Mouse (Mus musculus) embryonic facial prominence, embryonic 11.5 days (tissue): ENCODE measurements around the gene Scube1. TPM values are rescaled to one million over a fixed set of nuclear protein-coding genes. Genes with fewer than 3 reads are reported as not detected.
A peak's percentile ranks its signal among the peaks of the same experiment; 100 is the strongest.

Source experiments
- ATAC-seq: fragments of 200-750 bp; cut with Nextera tagmentation; replicated peaks from 2 replicates; pipeline ENCODE4 v1.8.0; 2017; ENCODE audit warnings: low read depth; ENCODE audit not compliant: insufficient number of reproducible peaks, low FRiP score, low TSS enrichment
- DNase-seq: peaks from one replicate; pipeline ENCODE4 v3.0.0-alpha.2; 2015; ENCODE audit warnings: low spot score
- H3K27ac ChIP-seq: fragments of 300-500 bp; sonication (generic); replicated peaks from 2 replicates; pipeline ENCODE4 v1.5.1; 2014; ENCODE audit warnings: mild to moderate bottlenecking, low read depth, low read length, control low read depth
- H3K27me3 ChIP-seq: fragments of 300-500 bp; sonication (generic); 2 replicates; pipeline ENCODE4 v1.6.1; 2014; ENCODE audit warnings: mild to moderate bottlenecking, low read length, moderate library complexity, mixed read lengths; ENCODE audit not compliant: control insufficient read depth, insufficient read depth
- H3K36me3 ChIP-seq: fragments of 300-500 bp; sonication (generic); replicated peaks from 2 replicates; pipeline ENCODE4 v1.6.1; 2014; ENCODE audit warnings: low read depth, mild to moderate bottlenecking, low read length, moderate library complexity, mixed read lengths; ENCODE audit not compliant: control insufficient read depth, insufficient read depth
- H3K4me1 ChIP-seq: fragments of 300-500 bp; sonication (generic); 2 replicates; pipeline ENCODE4 v1.6.1; 2014; ENCODE audit warnings: low read length, mixed read lengths; ENCODE audit not compliant: control insufficient read depth, insufficient read depth
- H3K4me2 ChIP-seq: fragments of 300-500 bp; sonication (generic); 2 replicates; pipeline ENCODE4 v1.6.1; 2014; ENCODE audit warnings: low read depth, mild to moderate bottlenecking, control low read depth, low read length, moderate library complexity
- H3K4me3 ChIP-seq: fragments of 300-500 bp; sonication (generic); 2 replicates; pipeline ENCODE4 v1.5.1; 2014; ENCODE audit warnings: low read depth, low read length, control low read depth
- H3K9ac ChIP-seq: fragments of 300-500 bp; sonication (generic); replicated peaks from 2 replicates; pipeline ENCODE4 v1.6.1; 2014; ENCODE audit warnings: mild to moderate bottlenecking, control low read depth, low read length
- H3K9me3 ChIP-seq: fragments of 300-500 bp; sonication (generic); replicated peaks from 2 replicates; pipeline ENCODE4 v1.6.1; 2016; ENCODE audit warnings: mild to moderate bottlenecking, low read length, inconsistent platforms, mixed read lengths; ENCODE audit not compliant: control insufficient read depth
- WGBS: fragments of 180-500 bp; shearing (Covaris S2); extraction: QIAGEN DNeasy Blood & Tissue Kit; methylation state at CpG from one replicate; pipeline ENCODE4 v1.1.7; 2014; 5-methylcytosine and 5-hydroxymethylcytosine counted together
- polyA plus RNA-seq: library from polyadenylated mRNA; unstranded; fragments of >200 nt; fragmentation: Nextera tagmentation; extraction: Ambion mirVana; gene quantifications from 2 replicates; pipeline ENCODE4 v1.2.1, GENCODE M21; 2014

Scube1 gene
- polyA plus RNA-seq, 1 experiment from 2014 or later: 30.2 TPM

- DNase-seq: no peak
- Histone ChIP-seq H3K27me3 (no peaks in the 10 kb centered on the region), H3K4me2 (no peak overlapping the region), H3K9ac (no peak overlapping the region), H3K4me3 (no peak overlapping the region), H3K4me1 (peaks cover 16% of the 10 kb centered on the region), H3K27ac (no peak overlapping the region), H3K36me3 (no peaks in the 10 kb centered on the region), H3K9me3 (no peaks in the 10 kb centered on the region)
- WGBS: 99% methylated on average over 3 of the region's 3 CpGs
- no peak for ATAC-seq
Measured at GRCm38 (mm10) chr15:83676286-83676685, 48.5 kb downstream of the Scube1 start.

- no peak overlapping the region for H3K9ac ChIP-seq
- WGBS: 27% methylated on average over 3 of the region's 3 CpGs
Measured at GRCm38 (mm10) chr15:83673621-83674020, 51.2 kb downstream of the Scube1 start.

GRCm38 (mm10) chr15:83667501-83667900 lies 57.3 kb downstream of the Scube1 start:
- H3K4me1 ChIP-seq: no peaks in the 10 kb centered on the region; the same call in none of the 2 replicates
- no peaks in the 10 kb centered on the region for H3K27me3 ChIP-seq
- DNase-seq: no peak
- H3K9me3 ChIP-seq: no peaks in the 10 kb centered on the region
- H3K9ac ChIP-seq: no peak overlapping the region
- H3K4me3 ChIP-seq: no peak overlapping the region
- ATAC-seq: no peak
- H3K4me2 ChIP-seq: no peak overlapping the region
- WGBS: 60% methylated on average over 6 of the region's 6 CpGs
- no peaks in the 10 kb centered on the region for H3K36me3 ChIP-seq
- H3K27ac ChIP-seq: no peak overlapping the region

More at GRCm38 (mm10) chr15:83673621-83674020, 51.2 kb downstream of the Scube1 start:
- H3K27me3 ChIP-seq: no peaks in the 10 kb centered on the region
- DNase-seq: peak; percentile 29
- ATAC-seq: no peak
- no peak overlapping the region for H3K27ac ChIP-seq
- H3K9me3 ChIP-seq: no peaks in the 10 kb centered on the region
- H3K36me3 ChIP-seq: no peaks in the 10 kb centered on the region
- H3K4me2 ChIP-seq: no peak overlapping the region
- H3K4me1 ChIP-seq: peaks cover 7% of the 10 kb centered on the region
- H3K4me3 ChIP-seq: no peak overlapping the region

GRCm38 (mm10) chr15:83666418-83666817 lies 58.4 kb downstream of the Scube1 start:
- no peak for DNase-seq
- WGBS: 89% methylated on average over 10 of the region's 10 CpGs
- H3K9me3 ChIP-seq: no peaks in the 10 kb centered on the region
- no peak overlapping the region for H3K27ac ChIP-seq
- no peak overlapping the region for H3K9ac ChIP-seq
- H3K4me3 ChIP-seq: no peak overlapping the region
- no peak overlapping the region for H3K4me2 ChIP-seq
- no peaks in the 10 kb centered on the region; the same call in none of the 2 replicates for H3K4me1 ChIP-seq
- H3K27me3 ChIP-seq: no peaks in the 10 kb centered on the region
- no peak for ATAC-seq
- H3K36me3 ChIP-seq: no peaks in the 10 kb centered on the region

GRCm38 (mm10) chr15:83665993-83666392 lies 58.8 kb downstream of the Scube1 start:
- H3K36me3 ChIP-seq: no peaks in the 10 kb centered on the region
- H3K4me2 ChIP-seq: no peak overlapping the region
- no peak overlapping the region for H3K9ac ChIP-seq
- no peak overlapping the region for H3K4me3 ChIP-seq
- no peaks in the 10 kb centered on the region for H3K27me3 ChIP-seq
- ATAC-seq: no peak
- no peaks in the 10 kb centered on the region for H3K9me3 ChIP-seq
- H3K4me1 ChIP-seq: no peaks in the 10 kb centered on the region; the same call in none of the 2 replicates
- no peak for DNase-seq
- 80% methylated on average over 6 of the region's 6 CpGs for WGBS
- H3K27ac ChIP-seq: no peak overlapping the region

GRCm38 (mm10) chr15:83664722-83665121 lies 60.1 kb downstream of the Scube1 start:
- Histone ChIP-seq H3K27me3 (no peaks in the 10 kb centered on the region), H3K9me3 (no peaks in the 10 kb centered on the region), H3K4me2 (no peak overlapping the region), H3K4me1 (no peaks in the 10 kb centered on the region; the same call in none of the 2 replicates), H3K9ac (no peak overlapping the region), H3K27ac (no peak overlapping the region), H3K4me3 (no peak overlapping the region), H3K36me3 (no peaks in the 10 kb centered on the region)
- no peak for ATAC-seq
- 52% methylated on average over 5 of the region's 5 CpGs for WGBS
- peak; percentile 66 for DNase-seq

GRCm38 (mm10) chr15:83663066-83663465 lies 61.8 kb downstream of the Scube1 start:
- ATAC-seq: no peak
- no peaks in the 10 kb centered on the region for H3K36me3 ChIP-seq
- no peak for DNase-seq
- 56% methylated on average over 4 of the region's 4 CpGs for WGBS
- no peaks in the 10 kb centered on the region for H3K9me3 ChIP-seq
- H3K27me3 ChIP-seq: no peaks in the 10 kb centered on the region
- H3K27ac ChIP-seq: no peak overlapping the region
- no peaks in the 10 kb centered on the region; the same call in none of the 2 replicates for H3K4me1 ChIP-seq
- H3K9ac ChIP-seq: no peak overlapping the region
- no peak overlapping the region for H3K4me3 ChIP-seq
- H3K4me2 ChIP-seq: no peak overlapping the region

- H3K27ac ChIP-seq: no peak overlapping the region
Measured at GRCm38 (mm10) chr15:83662106-83662505, 62.7 kb downstream of the Scube1 start.

More at GRCm38 (mm10) chr15:83662106-83662505, 62.7 kb downstream of the Scube1 start:
- Histone ChIP-seq H3K9ac (no peak overlapping the region), H3K36me3 (no peaks in the 10 kb centered on the region), H3K4me3 (no peak overlapping the region), H3K9me3 (no peaks in the 10 kb centered on the region), H3K27me3 (no peaks in the 10 kb centered on the region), H3K4me2 (no peak overlapping the region), H3K4me1 (no peaks in the 10 kb centered on the region; the same call in none of the 2 replicates)
- peak; percentile 70 for DNase-seq
- ATAC-seq: no peak
- WGBS: 41% methylated on average over 7 of the region's 7 CpGs
